Mouse (Mus musculus): Measurements from ENCODE around the gene Clstn3. TPM values are rescaled to one million over a fixed set of nuclear protein-coding genes. Genes with fewer than 3 reads are reported as not detected.
"Not testable (repeated sequence)": the region's sequence is repeated elsewhere in the genome, so short reads cannot be mapped to it uniquely, and the experiment has no call there.

The Clstn3 gene
- polyA plus RNA-seq, 1 experiment from 2014 or later: 6.8 TPM

GRCm38 (mm10) chr6:124492842-124493561, 28.4 kb upstream of the Clstn3 start, which contains the start of gene C1rl:
TSS of gene C1rl (plus strand) at chr6:124493113.
- Histone ChIP-seq H3K27me3 (replicated peaks) (no peaks in the 10 kb centered on the region), H3K4me1 (no peaks in the 10 kb centered on the region), H3K9ac (no peak within 1 kb of the TSS), H3K36me3 (no peaks in the 10 kb centered on the region), H3K4me3 (replicated peaks) (no peak within 1 kb of the TSS), H3K27ac (peak within 1 kb of the TSS; percentile 23; the same call in 1 of the 2 replicates), H3K4me2 (no peak within 1 kb of the TSS), H3K9me3 (no peaks in the 10 kb centered on the region)
- ATAC-seq (ENCODE audit: insufficient read depth, low FRiP score, low read depth): peak; percentile 92
- WGBS: 36% methylated on average over 2 of the region's 4 CpGs

GRCm38 (mm10) chr6:124491427-124491826, 26.8 kb upstream of the Clstn3 start:
- Histone ChIP-seq H3K4me2 (no peak overlapping the region), H3K4me1 (no peaks in the 10 kb centered on the region), H3K4me3 (replicated peaks) (no peak overlapping the region), H3K9me3 (no peaks in the 10 kb centered on the region), H3K27me3 (replicated peaks) (no peaks in the 10 kb centered on the region), H3K27ac (no peak overlapping the region), H3K36me3 (no peaks in the 10 kb centered on the region), H3K9ac (no peak overlapping the region)
- WGBS: 78% methylated on average over 6 of the region's 6 CpGs
- ATAC-seq (ENCODE audit: insufficient read depth, low FRiP score, low read depth): no peak

GRCm38 (mm10) chr6:124488952-124489351, 24.4 kb upstream of the Clstn3 start:
- no peaks in the 10 kb centered on the region for H3K4me1 ChIP-seq
- no peak overlapping the region for H3K27ac ChIP-seq

GRCm38 (mm10) chr6:124487509-124487908, 22.9 kb upstream of the Clstn3 start:
- Histone ChIP-seq H3K9me3 (no peaks in the 10 kb centered on the region), H3K9ac (no peak overlapping the region), H3K27ac (no peak overlapping the region), H3K36me3 (no peaks in the 10 kb centered on the region), H3K4me1 (no peaks in the 10 kb centered on the region), H3K27me3 (replicated peaks) (no peaks in the 10 kb centered on the region), H3K4me3 (replicated peaks) (no peak overlapping the region), H3K4me2 (no peak overlapping the region)
- no peak for ATAC-seq (ENCODE audit: insufficient read depth, low FRiP score, low read depth)
- 30% methylated on average over 2 of the region's 2 CpGs for WGBS

More at GRCm38 (mm10) chr6:124488952-124489351, 24.4 kb upstream of the Clstn3 start:
- no peaks in the 10 kb centered on the region for H3K27me3 ChIP-seq (replicated peaks)
- H3K4me2 ChIP-seq: no peak overlapping the region
- H3K9ac ChIP-seq: no peak overlapping the region
- 73% methylated on average over 4 of the region's 4 CpGs for WGBS
- ATAC-seq (ENCODE audit: insufficient read depth, low FRiP score, low read depth): no peak
- H3K4me3 ChIP-seq (replicated peaks): no peak overlapping the region
- no peaks in the 10 kb centered on the region for H3K36me3 ChIP-seq
- no peaks in the 10 kb centered on the region for H3K9me3 ChIP-seq

GRCm38 (mm10) chr6:124485414-124486144, 21.0 kb upstream of the Clstn3 start:
- ATAC-seq (ENCODE audit: insufficient read depth, low FRiP score, low read depth): no peak
- Histone ChIP-seq H3K9me3 (no peaks in the 10 kb centered on the region), H3K4me3 (replicated peaks) (peak overlapping the region; percentile 19; the same call in 1 of the 2 replicates), H3K4me2 (peak overlapping the region; percentile 37), H3K9ac (no peak overlapping the region), H3K36me3 (no peaks in the 10 kb centered on the region), H3K27ac (no peak overlapping the region), H3K27me3 (replicated peaks) (no peaks in the 10 kb centered on the region), H3K4me1 (no peaks in the 10 kb centered on the region)
- WGBS: 33% methylated on average over 21 of the region's 21 CpGs

DNA sequence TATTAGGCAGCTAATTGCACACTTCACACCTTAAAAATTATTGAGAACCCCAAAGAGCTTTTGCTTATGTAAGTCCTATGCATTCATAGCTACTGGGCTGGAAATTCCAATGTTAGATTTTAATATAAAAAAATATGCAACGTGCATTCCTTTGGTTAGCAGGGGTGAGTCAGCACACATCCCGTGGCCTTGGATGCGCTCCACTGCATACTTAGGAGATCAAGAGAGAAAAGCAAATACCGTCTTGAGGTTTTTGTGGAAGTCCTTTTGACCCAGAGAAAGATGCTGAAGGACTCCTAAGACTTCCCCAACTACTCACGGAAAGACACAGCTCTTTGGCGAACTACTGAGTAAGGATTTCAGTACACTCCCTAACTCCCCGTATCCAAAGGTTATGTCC, 20.3 kb upstream of the Clstn3 start:
- Histone ChIP-seq H3K9me3 (no peaks in the 10 kb centered on the region), H3K9ac (no peak overlapping the region), H3K4me2 (no peak overlapping the region), H3K4me3 (replicated peaks) (no peak overlapping the region), H3K36me3 (no peaks in the 10 kb centered on the region), H3K4me1 (no peaks in the 10 kb centered on the region), H3K27ac (no peak overlapping the region), H3K27me3 (replicated peaks) (no peaks in the 10 kb centered on the region)
- no peak for ATAC-seq (ENCODE audit: insufficient read depth, low FRiP score, low read depth)
- WGBS: 62% methylated on average over 7 of the region's 7 CpGs

DNA sequence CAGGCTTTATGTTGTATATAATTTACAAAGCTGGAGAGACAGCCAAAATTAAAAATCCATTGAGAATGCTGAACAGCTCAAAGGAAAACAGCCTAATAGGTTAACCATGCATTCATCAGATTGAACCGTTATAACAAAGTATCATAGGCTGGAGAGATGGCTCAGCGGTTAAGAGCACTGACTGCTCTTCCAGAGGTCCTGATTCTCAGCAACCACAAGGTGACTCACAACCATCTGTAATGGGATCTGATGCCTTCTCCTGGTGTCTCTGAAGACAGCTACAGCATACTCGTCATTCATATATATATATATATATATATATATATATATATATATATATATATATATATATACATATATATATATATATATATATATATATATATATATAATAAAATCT, 19.2 kb upstream of the Clstn3 start:
- WGBS: 81% methylated on average over 3 of the region's 3 CpGs

DNA sequence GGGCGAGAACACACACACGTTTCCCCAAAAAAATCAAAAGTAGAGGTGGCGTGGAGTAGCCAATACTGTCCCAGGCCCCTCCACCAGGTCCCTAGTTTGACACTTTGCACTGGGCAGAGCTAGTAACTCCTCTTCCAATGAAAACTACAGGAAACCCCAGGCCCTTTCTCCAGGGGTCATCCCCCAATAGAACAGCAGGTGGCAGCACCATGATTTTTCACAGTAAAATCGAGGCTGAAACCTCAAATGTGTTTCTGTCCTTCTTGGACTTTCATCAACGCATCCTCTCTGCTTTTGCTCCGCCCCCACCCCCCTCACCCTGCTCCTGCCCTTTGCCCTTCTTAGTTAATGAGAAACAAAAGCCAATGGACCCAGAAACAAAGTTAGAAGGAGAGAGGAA, 17.0 kb upstream of the Clstn3 start:
- H3K4me1 ChIP-seq: no peaks in the 10 kb centered on the region
- ATAC-seq (ENCODE audit: insufficient read depth, low FRiP score, low read depth): no peak
- H3K9me3 ChIP-seq: no peaks in the 10 kb centered on the region
- H3K36me3 ChIP-seq: no peaks in the 10 kb centered on the region
- H3K27ac ChIP-seq: no peak overlapping the region
- WGBS: 32% methylated on average over 6 of the region's 6 CpGs
- H3K4me2 ChIP-seq: no peak overlapping the region
- no peak overlapping the region for H3K4me3 ChIP-seq (replicated peaks)
- H3K27me3 ChIP-seq (replicated peaks): no peaks in the 10 kb centered on the region
- no peak overlapping the region for H3K9ac ChIP-seq

More for the DNA sequence above, 19.2 kb upstream of the Clstn3 start:
- H3K4me2 ChIP-seq; H3K4me3 ChIP-seq (replicated peaks); H3K9me3 ChIP-seq; H3K27ac ChIP-seq; H3K36me3 ChIP-seq; H3K4me1 ChIP-seq; H3K27me3 ChIP-seq (replicated peaks); H3K9ac ChIP-seq; ATAC-seq (ENCODE audit: insufficient read depth, low FRiP score, low read depth): not testable (repeated sequence)

DNA sequence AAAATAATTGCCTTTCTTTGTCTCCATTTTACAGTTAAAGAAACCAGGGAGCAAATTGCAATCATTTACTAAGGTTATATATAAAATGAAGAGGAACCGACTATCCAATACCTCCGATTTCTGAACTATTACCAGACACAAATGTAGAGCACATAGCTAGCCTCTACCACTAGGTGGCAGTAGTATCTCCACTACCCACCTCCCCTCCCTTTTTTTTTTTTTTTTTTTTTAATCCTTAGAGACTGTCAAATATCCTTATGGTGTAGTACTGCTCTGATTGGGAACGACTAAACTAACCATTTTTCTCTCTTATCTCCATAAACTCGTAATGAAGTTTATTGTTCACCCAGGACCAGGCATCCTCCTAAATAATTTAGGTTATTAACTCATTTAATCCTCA, 15.7 kb upstream of the Clstn3 start:
- Histone ChIP-seq H3K4me1 (no peaks in the 10 kb centered on the region), H3K9ac (no peak overlapping the region), H3K36me3 (no peaks in the 10 kb centered on the region), H3K27ac (no peak overlapping the region), H3K9me3 (no peaks in the 10 kb centered on the region), H3K4me3 (replicated peaks) (no peak overlapping the region), H3K4me2 (no peak overlapping the region), H3K27me3 (replicated peaks) (no peaks in the 10 kb centered on the region)
- WGBS: 47% methylated on average over 4 of the region's 4 CpGs
- ATAC-seq (ENCODE audit: insufficient read depth, low FRiP score, low read depth): no peak

DNA sequence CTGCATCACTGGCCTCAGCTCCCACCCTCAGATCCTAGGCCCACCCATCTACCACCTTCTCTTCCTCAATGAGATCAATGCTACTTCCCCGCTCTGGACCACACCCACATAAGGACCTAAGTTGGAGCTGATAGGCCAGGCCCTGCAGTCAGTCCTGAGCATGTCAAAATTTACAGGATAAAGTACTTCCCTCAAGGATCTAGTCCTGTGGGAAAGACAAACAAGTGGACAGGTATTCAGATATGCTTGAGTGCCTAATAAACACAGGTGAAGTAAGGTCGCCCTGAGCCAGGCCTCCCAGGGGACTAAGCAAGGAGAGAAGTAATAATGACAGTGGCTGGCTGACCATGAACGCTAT, 15.0 kb upstream of the Clstn3 start:
- Histone ChIP-seq H3K4me1 (no peaks in the 10 kb centered on the region), H3K36me3 (no peaks in the 10 kb centered on the region), H3K9me3 (no peaks in the 10 kb centered on the region), H3K27me3 (replicated peaks) (no peaks in the 10 kb centered on the region), H3K9ac (no peak overlapping the region), H3K27ac (no peak overlapping the region), H3K4me2 (no peak overlapping the region), H3K4me3 (replicated peaks) (no peak overlapping the region)
- WGBS: 84% methylated on average over 3 of the region's 3 CpGs
- ATAC-seq (ENCODE audit: insufficient read depth, low FRiP score, low read depth): no peak; the same call in 1 of the 2 replicates

DNA sequence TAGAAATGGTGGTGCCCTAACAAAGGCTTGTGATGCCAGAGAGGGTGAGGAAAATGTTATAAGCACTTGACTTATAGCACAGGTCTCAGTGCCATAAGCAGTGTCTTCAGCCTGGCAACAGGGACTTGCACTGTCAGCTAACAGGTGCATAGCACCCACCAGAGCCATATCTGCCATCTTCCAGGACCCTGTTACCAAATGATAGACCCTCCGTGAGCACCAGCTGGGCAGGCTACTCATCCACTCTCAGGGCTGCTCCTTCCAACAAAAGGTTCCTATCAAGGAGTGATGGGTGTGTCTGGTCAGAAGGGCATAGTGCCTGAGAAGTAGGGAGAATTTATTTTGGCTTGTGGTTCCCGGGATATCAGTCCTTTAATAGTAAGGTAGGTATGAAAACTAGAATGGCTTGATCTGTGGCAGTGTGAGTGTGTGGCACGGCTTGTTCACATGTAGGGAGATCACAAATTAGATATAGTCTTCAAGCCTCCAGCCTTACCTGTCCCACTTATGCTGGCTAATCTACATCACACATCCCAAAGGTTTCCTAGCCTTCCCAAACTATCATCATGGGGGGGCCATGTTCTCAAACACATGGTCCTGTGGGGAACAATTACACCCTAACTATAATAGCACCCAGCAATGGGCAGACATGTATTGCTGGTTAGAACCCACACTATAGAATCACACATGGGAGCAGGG, 14.4 kb upstream of the Clstn3 start:
- no peaks in the 10 kb centered on the region for H3K27me3 ChIP-seq (replicated peaks)
- peak overlapping the region; percentile 42; the same call in 1 of the 2 replicates for H3K27ac ChIP-seq
- no peaks in the 10 kb centered on the region for H3K36me3 ChIP-seq
- H3K4me2 ChIP-seq: no peak overlapping the region
- ATAC-seq (ENCODE audit: insufficient read depth, low FRiP score, low read depth): no peak
- no peak overlapping the region for H3K4me3 ChIP-seq (replicated peaks)
- no peaks in the 10 kb centered on the region for H3K4me1 ChIP-seq
- H3K9me3 ChIP-seq: no peaks in the 10 kb centered on the region
- 78% methylated on average over 3 of the region's 3 CpGs for WGBS
- H3K9ac ChIP-seq: no peak overlapping the region

Data from stomach, embryonic 15.5 days (tissue).